Mouse (Mus musculus) neural tube, embryonic 15.5 days (tissue): ENCODE results near the gene Cd3e. TPM values are rescaled to one million over a fixed set of nuclear protein-coding genes. Genes with fewer than 3 reads are reported as not detected.

Source experiments
- ATAC-seq: fragments of 200-750 bp; cut with Nextera tagmentation; 2 replicates; pipeline ENCODE4 v1.8.0; 2017; ENCODE audit warnings: mild to moderate bottlenecking, moderate TSS enrichment, moderate library complexity; ENCODE audit not compliant: low FRiP score
- H3K27ac ChIP-seq: fragments of 300-500 bp; sonication (generic); replicated peaks from 2 replicates; pipeline ENCODE4 v1.5.1; 2015; ENCODE audit warnings: mild to moderate bottlenecking, inconsistent platforms
- H3K27me3 ChIP-seq: fragments of 300-500 bp; sonication (generic); replicated peaks from 2 replicates; pipeline ENCODE4 v1.6.1; 2015; ENCODE audit warnings: inconsistent platforms
- H3K36me3 ChIP-seq: fragments of 300-500 bp; sonication (generic); 2 replicates; pipeline ENCODE4 v1.6.1; 2015; ENCODE audit warnings: inconsistent platforms
- H3K4me1 ChIP-seq: fragments of 300-500 bp; sonication (generic); 2 replicates; pipeline ENCODE4 v1.6.1; 2015; ENCODE audit warnings: inconsistent platforms
- H3K4me2 ChIP-seq: fragments of 300-500 bp; sonication (generic); 2 replicates; pipeline ENCODE4 v1.6.1; 2015; ENCODE audit warnings: inconsistent platforms, mild to moderate bottlenecking, moderate library complexity
- H3K4me3 ChIP-seq: fragments of 300-500 bp; sonication (generic); replicated peaks from 2 replicates; pipeline ENCODE4 v1.5.1; 2015; ENCODE audit warnings: mild to moderate bottlenecking, inconsistent platforms
- H3K9ac ChIP-seq: fragments of 300-500 bp; sonication (generic); replicated peaks from 2 replicates; pipeline ENCODE4 v1.6.1; 2015; ENCODE audit warnings: mild to moderate bottlenecking, inconsistent platforms
- H3K9me3 ChIP-seq: fragments of 300-500 bp; sonication (generic); replicated peaks from 2 replicates; pipeline ENCODE4 v1.6.1; 2016; ENCODE audit warnings: inconsistent platforms
- WGBS: fragments of 180-500 bp; shearing (Covaris S2); methylation state at CpG from one replicate; pipeline ENCODE4 v1.1.7; 2015; ENCODE audit warnings: mixed read lengths; 5-methylcytosine and 5-hydroxymethylcytosine counted together
- polyA plus RNA-seq: library from polyadenylated mRNA; unstranded; fragments of >200 nt; fragmentation: Nextera tagmentation; extraction: Ambion mirVana; gene quantifications from 2 replicates; pipeline ENCODE4 v1.2.1, GENCODE M21; 2015

Gene Cd3e
- polyA plus RNA-seq, 1 experiment from 2014 or later = 0.19 TPM

GRCm38 (mm10) chr9:45014879-45015278, 5.5 kb upstream of the Cd3e start:
- Histone ChIP-seq H3K4me3 (no peak overlapping the region), H3K36me3 (no peaks in the 10 kb centered on the region), H3K9ac (no peak overlapping the region), H3K4me1 (no peaks in the 10 kb centered on the region), H3K27ac (no peak overlapping the region), H3K27me3 (no peaks in the 10 kb centered on the region), H3K4me2 (no peak overlapping the region), H3K9me3 (no peaks in the 10 kb centered on the region)
- WGBS = 43% methylated on average over 2 of the region's 2 CpGs
- ATAC-seq = no peak

DNA sequence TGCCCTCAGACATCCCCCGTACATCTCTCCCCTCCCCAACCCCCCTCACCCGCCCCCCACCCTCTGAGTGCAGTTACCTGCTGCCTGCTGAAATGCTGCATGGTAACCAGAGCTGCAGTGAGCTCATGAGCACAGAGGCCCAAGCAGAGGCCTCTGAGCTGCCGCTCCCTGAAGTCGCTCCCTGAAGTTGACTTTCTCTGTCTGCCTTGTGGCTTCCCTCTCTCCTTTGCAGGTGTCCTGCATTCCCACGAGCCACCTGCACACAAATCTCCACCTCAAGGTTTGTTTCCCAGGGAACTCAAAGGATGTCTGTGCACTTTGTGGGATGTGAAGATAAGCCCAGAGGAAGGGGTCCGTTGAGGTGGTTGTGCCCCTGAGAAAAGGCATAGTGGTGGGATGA, 1.9 kb upstream of the Cd3e start:
- no peaks in the 10 kb centered on the region for H3K4me1 ChIP-seq
- no peak overlapping the region for H3K9ac ChIP-seq
- no peak overlapping the region for H3K4me2 ChIP-seq
- H3K9me3 ChIP-seq = no peaks in the 10 kb centered on the region
- WGBS = 49% methylated on average over 6 of the region's 6 CpGs
- no peak for ATAC-seq
- no peak overlapping the region for H3K4me3 ChIP-seq
- H3K27me3 ChIP-seq = no peaks in the 10 kb centered on the region
- no peaks in the 10 kb centered on the region for H3K36me3 ChIP-seq
- no peak overlapping the region for H3K27ac ChIP-seq

GRCm38 (mm10) chr9:45010461-45010860, 1.0 kb upstream of the Cd3e start:
- ATAC-seq = no peak
- H3K4me2 ChIP-seq = no peak overlapping the region
- H3K27me3 ChIP-seq = no peaks in the 10 kb centered on the region
- H3K36me3 ChIP-seq = no peaks in the 10 kb centered on the region
- H3K4me3 ChIP-seq = no peak overlapping the region
- H3K27ac ChIP-seq = no peak overlapping the region
- H3K9ac ChIP-seq = no peak overlapping the region
- WGBS = 80% methylated on average over 4 of the region's 4 CpGs
- H3K9me3 ChIP-seq = no peaks in the 10 kb centered on the region
- H3K4me1 ChIP-seq = no peaks in the 10 kb centered on the region

- no peak for ATAC-seq
- H3K9me3 ChIP-seq = no peaks in the 10 kb centered on the region
- no peaks in the 10 kb centered on the region for H3K4me1 ChIP-seq
- H3K36me3 ChIP-seq = no peaks in the 10 kb centered on the region
- no peak overlapping the region for H3K4me3 ChIP-seq
- H3K9ac ChIP-seq = no peak overlapping the region
- no peak overlapping the region for H3K27ac ChIP-seq
- no peaks in the 10 kb centered on the region for H3K27me3 ChIP-seq
- H3K4me2 ChIP-seq = no peak overlapping the region
- 82% methylated on average over 4 of the region's 4 CpGs for WGBS
These were observed 1.1 kb downstream of the Cd3e start for GRCm38 (mm10) chr9:45008342-45008741.

DNA sequence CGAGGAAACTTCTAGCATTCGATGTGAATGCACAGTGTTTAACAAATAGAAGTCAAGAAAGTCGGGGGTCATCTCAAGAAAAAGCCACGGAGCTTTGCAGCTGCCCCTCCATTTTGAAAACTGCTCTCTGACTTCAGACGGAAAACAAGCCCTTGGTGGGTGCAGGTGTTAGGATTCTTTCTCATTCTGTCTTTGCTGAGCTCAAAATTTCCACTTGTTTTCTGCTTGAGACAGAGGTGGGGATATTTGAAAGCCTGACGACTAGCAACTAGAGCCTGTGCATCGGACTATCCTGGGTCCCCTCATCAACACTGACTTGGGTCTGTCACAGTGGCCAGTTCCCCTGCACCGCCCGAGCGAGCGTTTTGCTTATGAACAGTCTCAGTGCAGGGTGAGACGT, 2.0 kb downstream of the Cd3e start:
- ATAC-seq = no peak
- H3K9me3 ChIP-seq = no peaks in the 10 kb centered on the region
- H3K4me3 ChIP-seq = no peak overlapping the region
- no peak overlapping the region for H3K27ac ChIP-seq
- no peaks in the 10 kb centered on the region for H3K27me3 ChIP-seq
- 80% methylated on average over 12 of the region's 12 CpGs for WGBS
- no peak overlapping the region for H3K9ac ChIP-seq
- no peaks in the 10 kb centered on the region for H3K4me1 ChIP-seq
- H3K4me2 ChIP-seq = no peak overlapping the region
- H3K36me3 ChIP-seq = no peaks in the 10 kb centered on the region

- 87% methylated on average over 3 of the region's 3 CpGs for WGBS
- H3K36me3 ChIP-seq = no peaks in the 10 kb centered on the region
- ATAC-seq = no peak
These were observed 9.2 kb downstream of the Cd3e start for GRCm38 (mm10) chr9:45000249-45000648.

DNA sequence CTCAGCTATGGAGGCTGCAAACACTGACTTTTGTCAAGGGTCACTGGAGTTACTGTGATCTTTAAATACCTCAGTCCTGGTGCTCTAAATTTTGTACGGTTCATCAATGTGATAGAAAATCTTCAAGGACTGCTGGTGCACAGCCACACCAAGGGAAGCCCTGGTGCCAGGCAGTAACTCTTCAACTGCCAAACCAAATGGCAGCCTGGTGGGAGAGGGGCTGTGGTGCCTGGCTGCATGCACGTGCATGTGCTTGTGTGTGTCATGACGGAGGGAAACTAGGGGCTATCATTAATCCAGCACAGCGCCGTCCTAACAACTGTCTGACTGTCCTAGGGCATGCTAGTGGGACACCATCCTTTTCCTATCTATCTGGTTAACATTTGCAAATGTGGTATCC, 9.7 kb downstream of the Cd3e start:
- 75% methylated on average over 5 of the region's 5 CpGs for WGBS

More at GRCm38 (mm10) chr9:45000249-45000648, 9.2 kb downstream of the Cd3e start:
- no peak overlapping the region for H3K4me2 ChIP-seq
- no peaks in the 10 kb centered on the region for H3K4me1 ChIP-seq
- H3K9me3 ChIP-seq = no peaks in the 10 kb centered on the region
- no peak overlapping the region for H3K4me3 ChIP-seq
- no peak overlapping the region for H3K27ac ChIP-seq
- no peak overlapping the region for H3K9ac ChIP-seq
- no peaks in the 10 kb centered on the region for H3K27me3 ChIP-seq

GRCm38 (mm10) chr9:44999171-44999570, 10.3 kb downstream of the Cd3e start:
- Histone ChIP-seq H3K27ac (no peak overlapping the region), H3K36me3 (no peaks in the 10 kb centered on the region), H3K4me3 (no peak overlapping the region), H3K9ac (no peak overlapping the region), H3K27me3 (no peaks in the 10 kb centered on the region), H3K9me3 (no peaks in the 10 kb centered on the region), H3K4me1 (no peaks in the 10 kb centered on the region), H3K4me2 (no peak overlapping the region)
- WGBS = 66% methylated on average over 6 of the region's 6 CpGs
- ATAC-seq = no peak

More for the DNA sequence above, 9.7 kb downstream of the Cd3e start:
- no peak for ATAC-seq
- Histone ChIP-seq H3K9me3 (no peaks in the 10 kb centered on the region), H3K36me3 (no peaks in the 10 kb centered on the region), H3K27me3 (no peaks in the 10 kb centered on the region), H3K4me1 (no peaks in the 10 kb centered on the region), H3K27ac (no peak overlapping the region), H3K4me3 (no peak overlapping the region), H3K4me2 (no peak overlapping the region), H3K9ac (no peak overlapping the region)

GRCm38 (mm10) chr9:44998138-44998537, 11.3 kb downstream of the Cd3e start:
- no peaks in the 10 kb centered on the region for H3K9me3 ChIP-seq
- no peaks in the 10 kb centered on the region for H3K4me1 ChIP-seq
- no peak overlapping the region for H3K4me2 ChIP-seq
- ATAC-seq = no peak
- H3K27ac ChIP-seq = no peak overlapping the region
- no peaks in the 10 kb centered on the region for H3K36me3 ChIP-seq
- WGBS = 79% methylated on average over 11 of the region's 11 CpGs
- no peaks in the 10 kb centered on the region for H3K27me3 ChIP-seq
- H3K4me3 ChIP-seq = no peak overlapping the region
- H3K9ac ChIP-seq = no peak overlapping the region

GRCm38 (mm10) chr9:44996590-44996989, 12.8 kb downstream of the Cd3e start:
- WGBS = 96% methylated on average over 7 of the region's 7 CpGs
- Histone ChIP-seq H3K36me3 (no peaks in the 10 kb centered on the region), H3K4me2 (no peak overlapping the region), H3K4me1 (no peaks in the 10 kb centered on the region), H3K9ac (no peak overlapping the region), H3K4me3 (no peak overlapping the region), H3K27me3 (no peaks in the 10 kb centered on the region), H3K27ac (no peak overlapping the region), H3K9me3 (no peaks in the 10 kb centered on the region)
- ATAC-seq = no peak

GRCm38 (mm10) chr9:44994962-44995361, 14.5 kb downstream of the Cd3e start:
- no peaks in the 10 kb centered on the region for H3K27me3 ChIP-seq
- ATAC-seq = no peak
- WGBS = 83% methylated on average over 4 of the region's 4 CpGs

DNA sequence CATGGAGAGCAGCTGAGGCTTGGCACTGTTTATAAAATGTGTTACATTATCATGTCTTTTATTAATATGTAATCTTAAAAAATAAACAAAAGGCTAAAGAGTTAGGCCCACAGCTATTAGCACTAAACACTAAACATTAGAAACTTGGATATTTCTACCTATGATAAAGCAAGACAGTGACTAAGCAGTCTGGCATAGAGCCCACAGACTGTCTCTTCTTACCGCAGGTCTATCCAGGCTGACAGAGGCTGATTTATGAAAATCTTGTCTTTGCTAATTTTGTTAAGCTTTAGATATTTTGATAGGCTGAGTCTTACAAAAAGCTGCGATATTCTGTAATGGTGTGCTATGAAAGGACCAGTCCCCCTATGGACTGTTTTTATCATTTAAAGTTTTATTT, 16.2 kb downstream of the Cd3e start:
- 94% methylated on average over 2 of the region's 2 CpGs for WGBS
- no peak overlapping the region for H3K27ac ChIP-seq

More at GRCm38 (mm10) chr9:44994962-44995361, 14.5 kb downstream of the Cd3e start:
- no peak overlapping the region for H3K4me2 ChIP-seq
- no peaks in the 10 kb centered on the region for H3K4me1 ChIP-seq
- H3K27ac ChIP-seq = no peak overlapping the region
- no peak overlapping the region for H3K4me3 ChIP-seq
- H3K9ac ChIP-seq = no peak overlapping the region
- no peaks in the 10 kb centered on the region for H3K36me3 ChIP-seq
- H3K9me3 ChIP-seq = no peaks in the 10 kb centered on the region

GRCm38 (mm10) chr9:44992271-44992670, 17.2 kb downstream of the Cd3e start:
- H3K4me2 ChIP-seq = no peak overlapping the region
- ATAC-seq = no peak
- no peaks in the 10 kb centered on the region for H3K9me3 ChIP-seq
- H3K27me3 ChIP-seq = 0 out of 2 replicates have a peak, but pooled peaks cover 3% of the 10 kb centered on the region
- no peak overlapping the region for H3K27ac ChIP-seq
- H3K9ac ChIP-seq = no peak overlapping the region
- no peaks in the 10 kb centered on the region for H3K36me3 ChIP-seq
- no peak overlapping the region for H3K4me3 ChIP-seq
- H3K4me1 ChIP-seq = no peaks in the 10 kb centered on the region

More for the DNA sequence above, 16.2 kb downstream of the Cd3e start:
- Histone ChIP-seq H3K36me3 (no peaks in the 10 kb centered on the region), H3K9ac (no peak overlapping the region), H3K27me3 (0 out of 2 replicates have a peak, but pooled peaks cover 3% of the 10 kb centered on the region), H3K4me2 (no peak overlapping the region), H3K4me3 (no peak overlapping the region), H3K9me3 (no peaks in the 10 kb centered on the region), H3K4me1 (no peaks in the 10 kb centered on the region)
- ATAC-seq = no peak
